In the genomic region with DNA sequence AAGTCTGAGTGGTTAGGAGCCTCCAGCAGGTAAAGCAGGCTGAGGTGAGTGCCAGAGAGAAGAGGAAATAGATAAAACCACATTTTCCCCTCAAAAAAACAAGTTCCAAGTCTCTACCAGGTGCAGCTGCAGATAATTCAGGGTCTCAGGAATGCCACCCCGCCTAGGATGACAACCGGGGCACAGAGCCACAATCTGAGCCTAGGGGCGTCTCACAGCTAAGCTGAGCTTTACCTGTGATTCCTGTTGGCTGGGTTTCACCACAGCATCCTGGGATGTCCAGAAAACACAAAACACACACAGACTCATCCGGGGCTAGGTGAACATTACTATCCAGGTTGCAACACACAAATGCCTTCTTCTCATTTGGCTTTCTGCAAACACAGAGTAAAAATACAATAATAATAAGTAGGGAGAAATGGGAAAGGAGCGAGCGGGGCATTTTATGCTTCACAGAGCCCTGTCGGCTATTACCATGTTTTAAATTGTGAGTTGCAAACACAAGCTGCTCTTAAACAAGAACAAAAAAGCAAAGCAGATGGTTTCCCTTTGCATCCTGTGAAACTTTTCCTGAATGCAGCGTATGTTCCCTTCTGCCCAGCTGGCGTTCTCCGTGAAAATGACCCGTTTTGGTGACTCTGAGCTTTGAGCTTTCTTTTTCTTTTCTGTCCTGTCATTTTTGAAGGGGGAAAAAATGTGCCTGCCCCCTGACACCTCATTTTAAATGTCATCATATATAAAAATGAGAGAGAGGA, we compare ENCODE assay signal across 18 mouse cellular contexts.
DNase-seq lines count a peak whose midpoint lies in the region; TF ChIP-seq lines count a peak whose summit lies in the region.
"Had no signal": no experiment of that assay in that cellular context is flagged by ENCODE, and none has a peak within 500 bp of the region (broad histone marks: within the 10 kb centered on the region; RNA-seq: fewer than 3 reads in every experiment).

No protein-coding gene starts in this region.

- TF ChIP-seq CTCF in layer of hippocampus, adult 2 months (conservative IDR thresholded peaks at IDR 0.05): no peak

- H3K4me3 ChIP-seq in layer of hippocampus, adult 2 months: no peak overlapping the region
- H3K4me3 ChIP-seq: heart, embryonic 13.5 days; hindbrain, embryonic 15.5 days; midbrain, embryonic 15.5 days; neural tube, embryonic 13.5 days had no signal

- H3K27ac ChIP-seq in layer of hippocampus, adult 2 months: no peak overlapping the region
- H3K27ac ChIP-seq: heart, embryonic 13.5 days; hindbrain, embryonic 15.5 days; liver, embryonic 14.5 days; midbrain, embryonic 15.5 days; neural tube, embryonic 13.5 days had no signal

- peak; percentile 37 for DNase-seq in right cerebral cortex, adult 18-20 months
- no peak for DNase-seq in right cerebral cortex, postnatal 4 days
- DNase-seq in layer of hippocampus, adult 2 months (ENCODE audit: low spot score in 2 of 2): peak; percentile 43 to 60
- DNase-seq in left cerebral cortex, postnatal 25 days (ENCODE audit: low spot score in 2 of 2): peak; percentile 38 to 75
- no peak for DNase-seq in embryo, embryonic 10 days (ENCODE audit: low spot score)
- DNase-seq in urinary bladder, postnatal 4 days (ENCODE audit: low spot score in 2 of 2): no peak
- DNase-seq in urinary bladder, postnatal 36 days (ENCODE audit: low spot score in 2 of 2): no peak
- DNase-seq: adrenal gland, adult 8-10 months; cerebellum, postnatal 36 days; gastrocnemius, postnatal 10 days; kidney, adult 9 months; retina, postnatal 1 day; thymus, postnatal 25 days had no signal

- intact Hi-C loops in left cerebral cortex, postnatal 25 days (cut with DNase I): no loop called here

Comparison
In these comparisons a context has a peak if more than half of its experiments do, and no peak if none do; other contexts are left out.
1. DNase-seq: peak in right cerebral cortex, adult 18-20 months (single experiment), layer of hippocampus, adult 2 months (2 of 2) and left cerebral cortex, postnatal 25 days (2 of 2); none in right cerebral cortex, postnatal 4 days (single experiment), embryo, embryonic 10 days (single experiment), urinary bladder, postnatal 4 days (0 of 2) and urinary bladder, postnatal 36 days (0 of 2).